Mouse (Mus musculus) heart, postnatal 14 days (tissue): ENCODE results near the gene Cyb5r1. TPM values are rescaled to one million over a fixed set of nuclear protein-coding genes. Genes with fewer than 3 reads are reported as not detected.
A peak's percentile ranks its signal among the peaks of the same experiment; 100 is the strongest.
"Not testable (repeated sequence)": the region's sequence is repeated elsewhere in the genome, so short reads cannot be mapped to it uniquely, and the experiment has no call there.

ENCODE experiments used
- DNase-seq, 2 experiments: peaks; one replicate each; pipeline ENCODE4 v3.0.0; 2021 to 2022
- intact Hi-C: fragments of 180-260 bp; cut with DNase I; formaldehyde crosslinking; loops from one replicate; pipeline ENCODE4 v1.15.1; 2025
- total RNA-seq, 2 experiments: library from RNA; stranded (reverse); gene quantifications; 2 replicates each; pipeline ENCODE4 v1.2.3; 2021

Gene Cyb5r1
- total RNA-seq, 2 experiments from 2014 or later = 26.0 to 28.4 TPM

DNA sequence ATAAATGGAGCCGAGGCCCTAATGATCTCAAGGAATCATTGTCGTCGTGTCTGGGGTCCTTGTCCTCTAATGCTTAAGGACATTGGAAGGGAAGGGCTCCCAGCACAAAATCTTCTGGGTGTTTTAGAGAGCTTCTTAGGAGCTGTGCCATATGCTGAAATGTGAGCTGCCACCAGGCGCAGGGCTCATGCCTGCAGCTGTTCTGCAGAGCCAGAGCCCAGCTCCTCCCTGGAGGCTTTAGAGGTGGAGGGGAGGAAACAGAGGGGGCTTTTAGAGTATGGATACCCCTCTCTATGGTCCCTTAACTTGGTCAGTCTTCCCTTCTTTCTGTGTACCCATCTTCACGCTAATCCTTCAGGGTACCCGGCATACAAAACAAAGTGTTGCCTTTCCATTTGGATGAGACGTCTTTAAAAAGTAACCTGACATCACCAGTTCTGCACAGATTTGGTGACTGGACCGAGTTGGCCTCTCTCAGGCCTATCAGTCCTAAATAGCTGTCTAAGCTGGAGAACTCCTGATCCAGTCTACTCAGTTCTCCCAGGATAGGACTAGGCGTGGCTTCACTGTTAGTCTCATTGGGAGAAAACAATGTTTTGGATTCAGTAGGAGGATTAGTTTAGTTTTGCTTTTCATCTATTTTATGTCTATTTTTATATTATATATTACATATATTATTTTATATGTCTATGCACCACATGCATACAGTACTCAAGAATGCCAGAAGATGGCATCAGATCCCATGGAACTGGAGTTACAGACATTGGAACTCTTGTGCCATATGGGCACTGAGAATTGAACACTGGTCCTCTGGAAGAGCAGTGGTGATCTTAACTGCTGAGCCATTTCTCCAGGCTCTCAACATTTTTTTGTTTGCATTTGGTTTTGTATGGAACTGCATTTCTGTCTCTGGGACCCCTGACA is 6.6 kb downstream of the Cyb5r1 start:
- no peak for DNase-seq
- intact Hi-C loops = no loop called here

DNA sequence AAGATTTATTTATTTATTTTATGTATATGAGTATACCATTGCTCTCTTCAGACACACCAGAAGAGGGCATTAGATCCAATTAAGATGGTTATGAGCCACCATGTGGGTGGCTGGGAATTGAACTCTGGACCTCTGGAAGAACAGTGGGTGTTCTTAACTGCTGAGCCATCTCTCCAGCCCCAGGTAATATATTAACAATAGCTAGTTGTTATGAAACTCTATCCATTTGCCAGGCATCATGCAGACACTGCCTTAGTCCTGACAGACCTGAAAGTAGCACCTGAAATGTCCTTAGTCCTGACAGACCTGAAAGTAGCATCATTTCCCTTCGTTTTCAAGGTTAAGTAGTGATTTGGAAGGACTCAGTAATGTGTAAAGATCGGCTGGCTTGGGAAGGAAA is 8.7 kb downstream of the Cyb5r1 start:
- DNase-seq = no peak
- intact Hi-C loops = no loop called here

DNA sequence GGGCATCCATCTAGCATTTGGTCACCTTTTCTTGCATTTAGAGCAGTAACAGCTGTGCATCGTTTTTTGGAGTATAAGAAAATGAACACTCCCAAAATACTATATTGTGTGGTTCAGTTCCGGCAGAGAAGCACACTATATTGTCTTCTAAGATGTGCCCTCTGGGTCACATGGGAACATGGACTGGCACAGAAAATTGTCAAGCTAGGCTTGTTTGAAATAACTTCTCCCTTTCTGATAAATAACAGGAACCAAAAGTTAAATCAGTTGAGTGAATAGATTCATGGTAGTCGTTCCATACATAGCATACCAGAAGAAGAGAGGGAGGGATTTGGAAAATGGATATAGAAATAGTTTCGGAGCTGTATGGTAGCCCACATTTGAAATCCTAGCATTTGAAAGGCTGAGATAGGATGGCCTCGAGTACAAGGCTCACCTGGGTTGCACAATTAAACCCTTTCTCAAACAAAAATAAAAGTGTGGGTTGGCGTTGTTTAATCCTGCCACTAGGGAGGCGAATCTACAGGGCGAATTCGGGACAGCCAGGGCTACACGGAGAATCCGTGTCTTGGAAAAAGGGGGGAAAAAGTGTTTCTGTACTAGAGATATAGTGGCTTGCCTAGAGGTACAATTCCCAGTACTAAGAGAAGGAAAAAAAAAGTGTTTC is 9.3 kb downstream of the Cyb5r1 start:
- intact Hi-C loops = loop anchor here (5.0 kb wide), 2 partner anchors 32 to 47 kb away; no protein-coding TSS in a partner anchor
- no peak for DNase-seq

DNA sequence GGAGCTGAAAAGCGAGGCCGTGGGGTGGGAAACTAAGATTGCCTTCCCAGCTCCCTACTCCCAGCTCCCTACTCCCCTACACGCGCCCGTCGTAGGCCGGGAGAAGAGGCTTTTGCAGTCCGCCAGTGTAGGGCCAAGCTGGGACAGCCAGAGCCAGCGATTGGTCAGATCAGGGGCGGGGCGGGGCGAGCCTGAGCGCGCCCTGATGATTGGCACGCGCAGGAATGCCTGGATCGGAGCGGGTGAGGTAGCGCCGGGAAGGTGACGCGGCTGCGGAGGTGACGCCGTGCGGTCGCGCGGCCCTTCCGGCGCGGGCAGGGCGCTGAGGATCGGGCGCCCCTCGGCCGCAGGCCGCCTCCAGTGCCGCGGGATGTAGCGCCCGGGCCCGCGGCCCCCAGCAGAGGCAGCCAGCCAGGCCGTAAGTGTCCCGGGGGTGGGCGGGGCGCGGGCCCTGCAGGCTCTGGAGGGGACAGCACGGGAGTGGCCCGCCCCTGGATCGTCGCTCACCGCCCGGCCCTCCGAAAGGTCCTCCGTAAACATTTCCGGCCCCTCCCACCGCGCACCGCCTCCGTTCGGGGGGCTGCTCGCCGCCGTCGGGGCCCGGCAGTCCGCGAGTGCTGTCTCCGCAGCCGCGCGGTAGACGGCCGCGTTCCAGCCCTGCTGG is 9.9 kb downstream of the Cyb5r1 start, which contains the start of gene Adipor1:
Gene Adipor1, plus strand, starts transcription at position 211 of the 664 bp plus-strand sequence.
- intact Hi-C loops = loop anchor here (5.0 kb wide), 2 partner anchors 33 to 48 kb away; no protein-coding TSS in a partner anchor
- DNase-seq = peak; percentile 96 to 97

DNA sequence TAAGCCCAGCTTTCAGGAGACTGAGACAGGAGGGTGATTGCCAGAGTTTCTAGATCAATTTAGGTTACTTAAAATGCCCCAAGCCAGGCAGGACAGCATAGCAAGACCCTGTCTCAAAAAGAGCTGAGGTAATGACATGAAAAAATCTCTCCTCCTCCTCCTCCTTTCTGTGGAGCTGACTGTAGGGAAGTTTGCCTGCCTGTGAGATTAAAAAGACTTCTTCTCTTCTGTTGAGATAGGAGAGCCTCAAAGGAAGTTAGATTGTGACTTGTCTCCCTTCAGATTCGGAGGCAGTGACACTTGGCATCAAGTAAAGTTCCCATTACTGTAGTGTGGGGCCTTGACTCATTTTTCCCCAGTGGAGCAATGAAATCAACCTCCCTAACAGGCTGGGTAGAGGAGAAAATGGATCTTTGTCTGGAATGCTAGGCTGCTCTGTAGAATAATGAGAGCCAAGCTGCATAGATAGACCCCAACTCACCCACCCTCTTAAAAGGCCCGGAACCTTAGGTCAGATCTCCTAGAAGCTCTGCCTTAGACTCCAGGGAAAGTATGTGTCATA is 13.1 kb downstream of the Cyb5r1 start:
- intact Hi-C loops = loop anchor here (5.0 kb wide), 2 partner anchors 36 to 51 kb away; no protein-coding TSS in a partner anchor
- DNase-seq = no peak

DNA sequence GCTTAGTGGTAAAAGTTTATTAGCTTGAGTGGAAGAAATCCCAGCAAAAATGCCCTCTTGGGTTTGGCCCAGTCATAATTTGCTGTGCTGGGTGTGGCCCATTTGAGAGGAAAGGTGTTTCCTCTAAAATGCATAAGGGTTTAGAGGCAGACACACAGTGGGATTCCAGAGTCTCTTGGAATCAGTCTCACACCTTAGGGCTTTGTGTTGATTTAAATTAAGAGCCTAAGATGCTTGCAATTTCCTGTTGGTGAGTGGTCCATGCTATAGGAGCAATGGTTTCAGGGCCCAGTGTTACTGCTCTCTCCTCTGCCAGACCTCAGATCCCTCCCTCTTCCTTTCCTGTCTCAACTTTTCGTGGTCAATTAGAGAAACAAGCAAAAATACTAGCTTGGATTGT is 13.8 kb downstream of the Cyb5r1 start:
- no peak for DNase-seq
- intact Hi-C loops = loop anchor here (5.0 kb wide), 2 partner anchors 37 to 52 kb away; no protein-coding TSS in a partner anchor

DNA sequence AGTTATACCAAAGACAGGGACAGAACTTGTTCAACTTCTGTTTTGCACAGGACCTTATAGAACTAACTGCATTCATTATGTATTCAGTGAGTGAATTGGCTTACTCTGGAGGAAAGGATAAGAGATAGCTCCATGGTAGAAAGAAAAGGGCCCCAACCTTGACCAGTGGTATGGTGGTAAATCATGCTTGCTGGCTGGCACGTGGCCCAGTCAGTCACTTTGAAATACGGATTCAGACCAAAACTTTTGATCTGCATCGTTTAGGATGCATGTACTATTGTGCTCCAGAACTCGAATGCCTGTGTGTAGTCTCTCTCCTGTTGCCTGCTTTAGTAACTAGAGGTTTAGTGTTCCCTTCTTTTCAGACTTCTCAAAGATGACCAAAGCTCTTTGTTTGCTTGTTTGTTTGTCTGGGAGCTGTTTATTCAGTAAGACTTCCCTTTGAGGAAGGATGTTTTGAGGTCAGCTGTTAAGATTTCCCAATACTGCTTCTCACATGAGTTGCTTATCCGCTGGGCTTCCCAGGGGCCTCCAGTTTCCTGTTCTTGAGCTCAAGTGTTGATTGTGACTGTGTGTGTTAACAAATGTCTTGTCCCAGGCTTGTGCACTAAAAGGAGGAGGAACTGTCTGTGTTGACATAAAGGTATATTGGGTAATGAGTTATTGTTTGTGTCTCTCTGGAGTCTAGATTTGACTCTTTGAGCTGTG is 14.5 kb downstream of the Cyb5r1 start:
- DNase-seq = no peak
- intact Hi-C loops = loop anchor here (5.0 kb wide), 2 partner anchors 38 to 53 kb away; no protein-coding TSS in a partner anchor

DNA sequence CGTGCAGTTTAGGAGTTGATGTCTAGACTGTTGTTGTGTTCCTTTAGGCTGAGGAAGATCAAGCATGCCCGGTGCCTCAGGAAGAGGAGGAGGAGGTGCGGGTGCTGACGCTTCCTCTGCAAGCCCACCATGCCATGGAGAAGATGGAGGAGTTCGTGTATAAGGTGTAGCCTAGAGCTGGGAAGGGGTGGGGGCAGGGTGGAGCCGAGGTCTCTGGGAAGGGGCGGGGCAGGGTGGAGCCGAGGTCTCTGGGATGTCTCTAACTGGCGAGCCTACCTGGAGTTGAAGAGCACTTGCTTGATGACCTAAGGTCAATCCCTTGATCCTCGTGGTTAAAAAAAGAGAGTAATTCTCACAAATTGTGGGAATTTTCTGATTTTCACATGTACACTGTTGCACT is 18.6 kb downstream of the Cyb5r1 start:
- intact Hi-C loops = no loop called here
- no peak for DNase-seq

DNA sequence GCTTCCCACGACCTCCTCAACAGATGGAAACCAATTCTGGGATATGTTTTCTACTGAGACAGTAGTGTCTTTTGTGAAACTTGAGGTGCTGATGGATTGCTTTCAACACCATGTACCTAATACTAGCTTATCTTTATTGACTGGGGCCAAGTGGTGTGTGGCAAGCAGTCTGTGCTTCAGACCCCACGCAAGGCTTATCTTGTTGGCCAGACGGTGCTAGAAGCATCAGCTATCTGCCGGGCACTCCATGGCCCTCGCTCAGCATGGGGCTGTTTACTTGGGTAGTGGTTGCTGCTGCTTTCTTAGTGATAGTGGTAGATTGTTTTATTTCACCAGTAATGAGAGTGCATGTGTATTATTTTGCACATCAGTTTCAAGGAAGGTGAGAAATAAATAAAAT is 20.9 kb downstream of the Cyb5r1 start:
- intact Hi-C loops = no loop called here
- DNase-seq = no peak

DNA sequence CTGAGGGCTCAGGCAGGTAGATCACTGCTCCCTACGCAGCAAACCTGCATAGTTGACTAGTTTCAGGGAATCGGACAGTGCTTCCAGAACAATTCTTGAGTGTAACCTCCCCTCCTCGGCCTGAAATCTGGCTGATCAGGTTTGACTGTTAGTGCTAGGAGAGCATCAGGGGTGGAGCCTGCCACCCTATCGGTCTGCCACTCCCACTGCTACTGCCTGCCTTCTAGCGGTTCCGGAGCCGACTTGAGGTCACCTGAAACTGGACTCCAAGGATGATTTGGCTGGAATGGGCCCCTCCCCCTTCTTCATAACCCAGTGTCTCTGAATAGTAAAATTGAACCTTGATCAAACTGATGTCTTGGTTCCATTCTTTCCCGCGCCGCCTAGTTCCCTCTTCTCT is 27.6 kb downstream of the Cyb5r1 start:
- intact Hi-C loops = no loop called here
- DNase-seq = no peak

DNA sequence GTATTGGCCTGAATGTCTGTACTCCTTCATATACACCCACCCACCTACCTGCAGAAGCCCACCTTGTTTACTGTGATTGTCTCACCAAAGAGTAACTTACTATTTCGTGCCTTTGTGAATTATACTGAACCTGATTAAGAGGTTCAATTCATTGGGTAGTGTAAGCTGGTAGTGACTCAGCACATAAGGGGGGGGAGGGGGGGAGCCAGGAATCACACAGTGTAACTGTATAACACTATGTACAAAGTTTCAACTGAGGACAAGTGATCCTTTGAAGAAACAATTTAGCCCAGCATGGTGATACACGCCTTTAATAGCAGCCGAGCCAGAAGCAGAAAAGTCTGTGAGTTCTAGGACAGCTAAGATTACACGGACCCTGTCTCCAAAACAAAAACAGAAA is 28.1 kb downstream of the Cyb5r1 start:
- no peak for DNase-seq
- intact Hi-C loops = no loop called here

DNA sequence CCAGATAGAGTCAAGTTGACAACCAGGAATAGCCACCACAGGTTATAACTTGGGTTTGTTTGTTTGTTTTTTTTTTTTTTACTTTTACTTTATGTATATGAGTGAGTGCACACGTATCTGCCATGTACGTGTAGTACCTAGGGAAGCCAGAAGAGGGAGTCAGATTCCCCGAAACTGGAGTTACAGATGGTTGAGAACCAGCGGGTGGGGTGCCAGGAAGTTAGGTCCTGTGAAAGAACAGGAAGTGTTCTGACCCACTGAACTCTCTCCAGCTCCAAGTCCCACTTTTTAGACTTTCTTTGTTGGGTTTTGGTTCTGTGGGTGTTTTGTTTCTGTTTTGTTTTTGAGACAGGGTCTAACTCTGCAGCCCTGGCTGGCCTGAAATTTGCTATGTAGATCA is 30.1 kb downstream of the Cyb5r1 start:
- intact Hi-C loops = no loop called here
- peak in 1 of 2 experiments; percentile 29 for DNase-seq

DNA sequence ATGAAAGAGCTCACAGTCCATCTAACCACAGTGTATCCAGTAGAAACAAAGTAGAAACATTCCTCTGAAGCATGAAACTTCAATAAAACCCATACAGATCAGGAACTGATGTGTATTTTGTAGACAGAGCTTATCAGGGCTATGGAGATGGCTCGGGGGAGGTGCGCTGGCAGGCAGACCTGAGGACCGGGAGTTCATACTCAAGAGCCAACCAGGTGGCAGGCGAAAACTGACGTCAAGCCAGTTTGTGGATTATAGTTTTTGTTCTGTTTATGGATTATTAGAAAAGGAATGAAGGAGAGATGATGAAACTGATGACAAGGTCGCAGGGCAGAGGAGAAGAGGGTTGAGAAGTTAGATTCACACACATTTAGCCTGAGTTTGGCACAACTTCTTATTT is 35.1 kb downstream of the Cyb5r1 start:
- DNase-seq = no peak
- intact Hi-C loops = no loop called here

DNA sequence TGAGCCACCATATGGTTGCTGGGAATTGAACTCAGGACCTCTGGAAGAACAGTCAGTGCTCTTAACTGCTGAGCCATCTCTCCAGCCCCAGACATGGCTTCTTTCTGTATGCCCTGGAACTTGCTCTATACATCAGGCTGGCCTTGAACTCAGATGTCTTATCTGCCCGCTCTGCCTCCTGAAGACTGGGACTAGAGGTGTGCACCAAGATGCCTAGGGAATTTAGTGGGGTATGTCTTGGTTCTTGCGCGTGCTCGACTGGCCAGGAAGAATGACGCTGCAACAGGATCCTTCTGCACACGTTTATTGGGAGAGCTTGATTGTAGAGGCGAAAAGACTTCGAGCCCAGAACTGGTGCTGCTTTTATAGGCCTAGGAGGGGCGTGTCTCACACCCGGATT is 36.4 kb downstream of the Cyb5r1 start:
- DNase-seq, intact Hi-C loops: not testable (repeated sequence)

DNA sequence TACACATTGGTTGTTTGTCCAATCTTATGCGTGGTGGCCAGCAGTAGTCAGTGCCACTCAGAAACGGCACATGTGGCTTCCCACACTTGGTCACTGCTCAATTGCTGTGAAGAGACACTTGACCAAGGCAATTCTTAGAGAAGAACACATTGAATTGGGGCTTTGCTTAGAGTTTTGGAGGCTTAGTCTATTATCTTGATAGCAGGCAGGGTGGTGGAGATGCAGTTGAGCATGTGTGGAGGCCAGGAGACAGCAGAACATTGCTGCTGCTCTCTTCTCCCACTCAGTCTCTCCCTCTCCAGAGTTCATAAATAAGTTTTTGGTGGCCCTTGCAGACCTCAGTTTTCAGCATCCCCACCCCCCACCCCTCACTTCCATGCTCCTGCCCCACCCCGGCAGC is 37.0 kb downstream of the Cyb5r1 start:
- intact Hi-C loops = no loop called here
- DNase-seq = no peak

DNA sequence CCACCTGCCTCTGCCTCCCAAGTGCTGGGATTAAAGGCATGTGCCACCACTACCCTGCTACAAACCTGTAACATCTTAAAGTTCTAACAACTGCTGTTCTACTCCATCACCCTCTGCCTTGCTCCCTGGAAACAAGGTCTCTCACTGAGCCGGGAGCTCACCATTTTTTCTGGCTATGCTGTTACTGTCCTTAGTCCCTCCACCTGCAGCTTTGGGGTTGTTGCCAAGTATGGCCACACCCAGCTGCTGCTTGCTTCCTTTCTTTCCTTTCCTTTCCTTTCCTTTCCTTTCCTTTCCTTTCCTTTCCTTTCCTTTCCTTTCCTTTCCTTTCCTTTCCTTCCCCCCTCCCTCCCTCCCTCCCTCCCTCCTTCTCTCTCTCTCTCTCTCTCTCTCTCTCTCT is 37.9 kb downstream of the Cyb5r1 start:
- DNase-seq, intact Hi-C loops: not testable (repeated sequence)

DNA sequence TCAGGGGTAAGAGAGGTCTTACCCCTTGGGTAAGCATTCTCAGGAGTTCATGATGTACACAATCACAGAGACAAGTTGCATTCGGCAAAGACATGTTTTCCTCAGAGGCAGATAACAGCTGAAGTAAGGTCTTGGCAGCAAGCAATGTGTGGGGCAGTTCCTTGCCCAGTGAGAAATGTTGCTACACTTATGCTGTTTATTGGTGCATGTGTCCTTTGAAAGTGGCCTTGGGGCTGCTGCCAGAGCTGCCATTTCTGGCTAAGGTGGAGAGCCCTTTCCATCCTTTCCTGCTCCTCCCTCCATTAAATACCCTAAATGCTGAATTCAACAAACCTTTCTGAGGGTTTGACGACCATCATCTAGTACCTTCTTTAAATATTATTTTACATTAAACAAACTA is 40.1 kb downstream of the Cyb5r1 start:
- DNase-seq = no peak
- intact Hi-C loops = no loop called here

DNA sequence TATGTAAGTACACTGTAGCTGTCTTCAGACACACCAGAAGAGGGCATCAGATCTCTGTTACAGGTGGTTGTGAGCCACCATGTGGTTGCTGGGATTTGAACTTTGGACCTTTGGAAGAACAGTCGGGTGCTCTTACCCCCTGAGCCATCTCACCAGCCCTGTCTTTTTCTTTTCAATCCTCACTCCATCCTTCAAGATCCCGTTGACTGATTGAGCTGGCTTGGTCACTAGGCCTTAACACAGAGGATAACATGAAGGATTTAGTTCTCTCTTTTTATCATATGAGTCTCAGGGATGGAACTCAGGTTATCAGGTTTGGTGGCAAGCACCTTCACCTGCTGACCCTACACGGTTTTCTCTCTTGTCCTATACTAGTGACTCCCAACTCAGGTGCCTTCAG is 43.2 kb downstream of the Cyb5r1 start:
- DNase-seq, intact Hi-C loops: not testable (repeated sequence)

DNA sequence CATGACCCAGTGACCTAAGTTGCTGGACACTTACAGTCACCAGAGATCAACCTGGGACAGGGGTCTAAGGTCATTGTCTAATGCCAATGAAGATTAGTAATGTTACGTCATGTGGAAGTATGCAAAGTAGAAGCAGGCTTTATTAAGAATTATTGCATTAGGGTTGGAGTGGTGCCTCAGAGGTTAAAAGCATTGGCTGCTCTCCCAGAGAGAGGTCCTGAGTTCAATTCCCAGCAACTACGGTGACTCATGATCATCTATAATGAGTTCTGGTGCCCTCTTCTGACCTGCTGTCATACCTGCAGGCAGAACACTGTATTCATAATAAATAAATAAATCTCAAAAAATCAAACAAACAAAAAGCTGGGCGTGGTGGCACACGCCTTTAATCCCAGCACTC is 44.8 kb downstream of the Cyb5r1 start:
- intact Hi-C loops = loop anchor here (2.0 kb wide), 1 partner anchor 81 kb away; no protein-coding TSS in a partner anchor

DNA sequence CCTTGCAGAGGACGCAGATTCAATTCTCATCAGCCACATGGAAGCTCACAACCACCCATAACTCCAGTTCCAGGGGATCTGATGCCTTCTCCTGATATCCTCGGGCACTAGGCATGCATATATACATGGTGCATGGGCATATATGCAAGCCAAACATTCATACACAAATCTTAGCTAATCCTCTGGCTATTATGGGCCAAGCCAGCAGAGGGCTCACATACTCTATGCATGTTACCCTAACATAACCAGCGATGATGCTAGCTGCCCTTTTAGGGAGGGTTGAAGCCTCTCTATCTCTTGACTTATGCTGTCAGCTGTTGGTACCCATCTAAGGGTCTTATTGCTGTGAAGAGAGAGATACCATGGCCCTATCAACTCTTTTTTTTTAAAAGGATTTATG is 45.6 kb downstream of the Cyb5r1 start:
- DNase-seq = peak; percentile 33 to 63

More for the DNA sequence above, 44.8 kb downstream of the Cyb5r1 start:
- DNase-seq = no peak

More for the DNA sequence above, 45.6 kb downstream of the Cyb5r1 start:
- intact Hi-C loops = loop anchor here (2.0 kb wide), 1 partner anchor 82 kb away; no protein-coding TSS in a partner anchor
